Mouse (Mus musculus) pancreas, adult 10 weeks (tissue): ENCODE data around the gene Mrpl17. TPM values are rescaled to one million over a fixed set of nuclear protein-coding genes. Genes with fewer than 3 reads are reported as not detected.

ENCODE experiments used
- polyA plus RNA-seq: library from polyadenylated mRNA; stranded (reverse); fragments of 350-450 nt; fragmentation: Illumina TruSeq; extraction: RNeasy Lipid Tissue Mini Kit (QIAGEN cat#74804); gene quantifications from one replicate; pipeline ENCODE4 v1.2.3, GENCODE M21; 2015; ENCODE audit warnings: low read depth, low replicate concordance; ENCODE audit not compliant: insufficient read depth

Gene Mrpl17
- polyA plus RNA-seq, result 40.2 TPM

DNA sequence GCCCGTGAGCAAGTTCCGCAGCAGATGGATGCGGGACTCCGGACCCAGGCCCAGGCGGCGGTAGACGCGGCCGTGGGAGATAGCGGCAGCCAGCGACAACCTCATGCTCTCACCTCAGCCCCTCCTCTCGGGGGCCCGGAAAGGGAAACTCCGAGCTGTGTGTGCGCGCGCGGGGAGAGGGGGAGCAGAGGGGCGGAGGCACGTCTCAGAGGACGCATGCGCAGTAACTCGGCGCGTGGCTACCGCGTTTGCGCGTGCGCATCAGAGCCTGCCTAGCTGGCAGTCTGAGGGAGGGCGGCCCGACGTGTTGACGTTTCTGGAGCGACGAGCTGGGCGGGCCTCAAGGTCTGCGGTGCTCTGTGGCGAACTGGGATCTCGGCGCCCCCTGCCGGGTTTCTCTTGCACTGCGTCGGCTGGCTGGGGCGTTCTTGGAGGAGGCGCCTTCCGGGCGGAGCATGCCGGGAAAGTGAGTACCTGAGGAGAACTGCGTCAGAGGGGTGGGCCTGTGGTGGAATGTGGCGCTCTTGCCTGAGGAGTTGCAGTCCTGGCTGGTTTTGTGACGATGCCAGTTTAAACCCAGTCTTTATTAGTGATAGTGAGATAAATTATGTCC is at the start of gene Mrpl17:
TSS of gene Mrpl17 (minus strand) at position 223 of the 613 bp plus-strand sequence.

DNA sequence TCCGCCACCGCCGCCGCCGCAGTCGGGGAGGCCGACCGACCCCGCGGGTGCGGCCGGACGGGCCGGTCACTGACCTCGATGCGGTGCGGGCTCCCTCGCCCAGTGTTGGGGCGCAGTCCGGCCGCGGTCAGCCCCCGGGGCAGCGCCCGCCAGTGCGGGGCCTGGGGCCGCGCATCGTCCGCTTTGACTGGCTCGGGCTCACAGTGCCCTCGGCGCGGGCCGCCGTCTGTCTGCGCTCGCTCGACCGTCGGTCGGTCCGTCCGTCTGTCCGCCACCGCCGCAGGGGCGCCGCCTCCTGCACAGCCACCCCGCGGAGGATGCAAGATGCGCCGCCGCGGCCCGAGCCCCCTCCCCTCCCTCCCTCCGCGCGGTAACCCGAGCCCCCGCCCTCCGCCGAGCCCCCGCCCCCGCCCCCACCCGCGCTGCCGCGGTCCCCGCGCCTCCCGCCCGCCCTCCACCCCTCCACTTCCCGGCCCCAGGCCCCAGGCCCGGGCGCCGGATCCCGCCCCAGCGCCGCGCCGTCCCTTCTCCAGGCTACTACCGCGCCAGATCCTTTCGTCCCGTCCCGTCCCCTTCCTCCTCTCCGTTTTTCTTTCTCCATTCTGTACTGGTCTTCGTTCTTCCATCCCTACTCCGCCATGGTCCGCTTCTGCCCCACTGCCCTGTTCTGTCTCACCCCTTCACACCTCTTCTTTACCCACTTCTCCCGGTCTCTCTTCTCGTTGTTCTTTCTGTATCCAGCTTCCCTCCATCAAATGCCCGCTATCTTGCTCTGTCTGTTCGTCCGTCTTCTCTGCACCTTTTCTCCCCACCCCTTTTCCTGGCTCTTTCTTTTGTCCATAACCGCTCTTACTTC is 23.4 kb downstream of the Mrpl17 start, which contains the start of gene Dchs1:
TSS of gene Dchs1 (minus strand) at position 370 of the 856 bp plus-strand sequence.

Other genes starting within 250 kb of the Mrpl17 start
- gene Apbb1, start 229.4 kb downstream of the Mrpl17 start, polyA plus RNA-seq, result 3.9 TPM
- gene Hpx, start 211.0 kb downstream of the Mrpl17 start, polyA plus RNA-seq, result not detected
- 22.4 TPM for gene Trim3, start 177.5 kb downstream of the Mrpl17 start, polyA plus RNA-seq
- 41.8 TPM for gene Timm10b, start 171.0 kb downstream of the Mrpl17 start, polyA plus RNA-seq
- 22.3 TPM for gene Arfip2, start 170.7 kb downstream of the Mrpl17 start, polyA plus RNA-seq
- gene Gm45799, start 170.5 kb downstream of the Mrpl17 start, polyA plus RNA-seq, result 1.1 TPM
- 3.7 TPM for gene Dnhd1, start 160.3 kb downstream of the Mrpl17 start, polyA plus RNA-seq
- gene Ilk, start 74.5 kb downstream of the Mrpl17 start, polyA plus RNA-seq, result 59.5 TPM
- 4.2 TPM for gene Rrp8, start 73.7 kb downstream of the Mrpl17 start, polyA plus RNA-seq
- gene Taf10, start 66.7 kb downstream of the Mrpl17 start, polyA plus RNA-seq, result 48.7 TPM
- 22.7 TPM for gene Tpp1, start 58.9 kb downstream of the Mrpl17 start, polyA plus RNA-seq
- gene Dchs1, start 23.4 kb downstream of the Mrpl17 start, polyA plus RNA-seq, result 1.7 TPM
- 4.0 TPM for gene Gm4070, start 142.9 kb upstream of the Mrpl17 start, polyA plus RNA-seq